Mouse (Mus musculus): ENCODE measurements around the gene Mrap.

The Mrap gene

GRCm38 (mm10) chr16:90759335-90759734 lies 21.3 kb downstream of the Mrap start:
- DNase-seq: no peak

- no peak for DNase-seq
Measured at GRCm38 (mm10) chr16:90760515-90760914, 22.5 kb downstream of the Mrap start.

- no peak for DNase-seq
Measured at GRCm38 (mm10) chr16:90765195-90765877, 27.3 kb downstream of the Mrap start.

GRCm38 (mm10) chr16:90766919-90767454 lies 29.0 kb downstream of the Mrap start:
- DNase-seq: no peak

- no peak for DNase-seq
Measured at GRCm38 (mm10) chr16:90774216-90774615, 36.2 kb downstream of the Mrap start.

GRCm38 (mm10) chr16:90774646-90775045 lies 36.6 kb downstream of the Mrap start:
- DNase-seq: no peak

- DNase-seq: no peak
Measured at GRCm38 (mm10) chr16:90775946-90776520, 38.0 kb downstream of the Mrap start.

- no peak for DNase-seq
Measured at GRCm38 (mm10) chr16:90779783-90780182, 41.8 kb downstream of the Mrap start.

- DNase-seq: no peak
Measured at GRCm38 (mm10) chr16:90783302-90783701, 45.3 kb downstream of the Mrap start.

- no peak for DNase-seq
Measured at GRCm38 (mm10) chr16:90785257-90785656, 47.2 kb downstream of the Mrap start.

- no peak for DNase-seq
Measured at GRCm38 (mm10) chr16:90788580-90788979, 50.6 kb downstream of the Mrap start.

- DNase-seq: no peak
Measured at GRCm38 (mm10) chr16:90790946-90791345, 52.9 kb downstream of the Mrap start.

GRCm38 (mm10) chr16:90792066-90792465 lies 54.1 kb downstream of the Mrap start:
- DNase-seq: no peak

GRCm38 (mm10) chr16:90792500-90792899 lies 54.5 kb downstream of the Mrap start:
- DNase-seq: no peak

- no peak for DNase-seq
Measured at GRCm38 (mm10) chr16:90794708-90795107, 56.7 kb downstream of the Mrap start.

- no peak for DNase-seq
Measured at GRCm38 (mm10) chr16:90798446-90798845, 60.4 kb downstream of the Mrap start.

GRCm38 (mm10) chr16:90798848-90799247 lies 60.8 kb downstream of the Mrap start:
- no peak for DNase-seq
